Mouse (Mus musculus): ENCODE measurements around the gene Tcf7l2.

- TF ChIP-seq CTCF (conservative IDR thresholded peaks at IDR 0.05; ENCODE audit: insufficient read depth, insufficient read length, low read depth, low read length) (no peak), POLR2A (IDR thresholded peaks at IDR 0.05; ENCODE audit: low read depth, low read length) (no peak)
These were observed 3.6 kb downstream of the Tcf7l2 start for GRCm38 (mm10) chr19:55745192-55745578.

Measured in kidney, adult 2 months (tissue).